Mouse (Mus musculus) CD4-positive, CD25-positive, alpha-beta regulatory T cell, adult 4 months (primary cell): Measurements from ENCODE around the gene Samd8. TPM values are rescaled to one million over a fixed set of nuclear protein-coding genes. Genes with fewer than 3 reads are reported as not detected.

Experiments used
- ATAC-seq: one replicate; pipeline ENCODE4 v1.8.0; 2017
- polyA plus RNA-seq, 2 experiments: library from polyadenylated mRNA; unstranded; fragments of 100-300 nt; shearing (Covaris generic); gene quantifications; one replicate each; pipeline ENCODE4 v1.2.1; 2017

Gene Samd8
- polyA plus RNA-seq, 2 experiments from 2014 or later = 4.2 to 4.8 TPM

DNA sequence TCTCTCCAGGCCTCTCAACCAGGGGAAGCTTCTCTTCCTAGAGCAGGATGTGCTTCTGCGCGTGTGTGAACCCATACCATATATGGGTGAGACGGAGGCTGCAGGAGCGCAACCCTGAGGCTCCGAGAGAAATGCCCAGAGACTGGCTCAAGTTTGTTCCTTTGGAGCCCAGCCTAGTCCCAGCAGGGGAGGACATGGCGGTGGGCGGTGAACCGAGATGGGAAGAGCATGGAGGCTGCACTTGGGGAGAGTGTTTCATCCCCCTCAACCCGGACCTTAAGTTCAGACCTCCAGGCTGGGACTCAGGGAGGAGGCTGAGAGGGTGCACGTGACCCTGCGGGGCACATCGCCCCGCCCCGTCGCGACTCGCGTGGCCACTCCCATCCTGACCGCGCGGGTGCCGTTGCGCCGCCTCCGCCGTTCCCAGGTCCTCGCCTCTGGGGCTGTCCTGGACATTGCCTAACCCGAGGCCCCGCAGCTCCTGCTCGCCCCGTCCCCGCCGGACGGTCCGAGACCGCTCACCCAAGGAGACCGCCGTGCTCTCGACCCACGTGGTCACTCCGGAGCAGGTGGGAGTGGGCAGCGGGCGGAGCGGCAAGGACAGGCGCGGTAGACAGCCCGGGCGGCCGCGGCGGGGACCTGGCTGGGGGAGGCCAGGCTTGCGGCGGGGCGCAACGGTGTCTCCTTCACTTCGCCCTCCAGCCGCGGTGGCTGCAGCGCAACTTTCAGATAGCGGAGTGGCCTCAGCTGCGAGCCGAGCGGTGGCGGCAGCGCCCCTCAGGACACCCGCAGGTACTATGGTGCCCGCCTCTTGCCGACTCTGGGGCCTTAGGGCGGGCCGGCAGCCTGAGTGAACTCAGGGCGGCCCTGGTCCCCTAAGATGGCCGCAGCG lies 80.8 kb downstream of the Samd8 start:
- peak; percentile 93 for ATAC-seq

DNA sequence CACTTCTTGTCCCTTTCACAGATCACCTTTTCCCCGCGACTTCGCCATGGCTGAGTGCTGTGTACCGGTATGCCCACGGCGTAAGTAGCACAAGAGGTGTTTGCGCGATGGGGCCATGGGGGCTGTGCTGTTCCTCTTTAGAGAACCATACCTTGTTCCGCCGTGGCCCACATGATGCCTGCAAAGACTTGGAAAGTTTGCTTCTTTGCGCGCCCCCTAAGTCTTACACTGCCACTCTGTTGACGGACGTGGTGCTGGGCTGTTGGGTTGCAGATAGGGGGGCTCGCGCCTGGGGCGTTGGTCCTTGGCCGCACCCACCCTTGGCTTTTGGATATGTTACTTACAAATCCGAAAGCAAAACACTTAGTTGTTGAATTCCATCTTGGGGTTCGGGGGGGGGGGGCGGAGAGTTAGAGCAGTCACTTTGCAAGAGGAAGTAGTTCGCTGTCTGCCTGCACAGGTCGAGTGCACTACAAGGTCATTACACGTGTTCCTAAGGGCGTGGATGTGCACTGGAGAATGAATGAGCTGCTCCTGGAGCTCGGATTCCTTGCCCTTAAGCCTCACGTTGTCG lies 81.6 kb downstream of the Samd8 start:
- peak; percentile 15 for ATAC-seq

DNA sequence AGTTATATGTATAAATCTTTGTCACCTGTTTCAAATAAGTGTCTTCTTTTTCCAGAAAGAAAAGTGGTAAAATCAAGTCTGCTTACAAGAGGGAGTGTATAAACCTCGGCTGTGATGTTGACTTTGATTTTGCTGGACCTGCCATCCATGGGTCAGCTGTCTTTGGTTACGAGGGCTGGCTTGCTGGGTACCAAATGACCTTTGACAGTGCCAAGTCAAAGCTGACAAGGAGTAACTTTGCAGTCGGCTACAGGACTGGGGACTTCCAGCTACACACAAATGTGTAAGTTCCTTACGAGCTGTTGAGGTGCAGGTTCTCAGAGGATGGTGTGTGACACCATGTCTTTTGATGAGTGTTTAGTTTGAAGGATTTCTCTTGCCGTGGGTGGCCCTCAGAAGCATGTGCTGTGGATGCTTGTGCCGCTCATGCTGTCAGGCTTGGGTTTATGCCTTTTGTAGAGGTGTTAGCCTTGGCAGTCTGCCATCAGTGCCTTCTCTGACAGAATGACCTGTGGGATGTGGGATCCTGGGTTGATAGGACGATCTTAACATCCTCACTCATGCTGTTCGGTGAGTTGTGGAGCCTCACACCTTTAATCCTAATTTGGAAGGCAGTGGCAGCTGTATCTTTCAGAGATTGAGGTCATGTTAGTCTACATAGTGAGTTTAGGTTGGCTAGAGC lies 88.1 kb downstream of the Samd8 start:
- ATAC-seq = no peak

DNA sequence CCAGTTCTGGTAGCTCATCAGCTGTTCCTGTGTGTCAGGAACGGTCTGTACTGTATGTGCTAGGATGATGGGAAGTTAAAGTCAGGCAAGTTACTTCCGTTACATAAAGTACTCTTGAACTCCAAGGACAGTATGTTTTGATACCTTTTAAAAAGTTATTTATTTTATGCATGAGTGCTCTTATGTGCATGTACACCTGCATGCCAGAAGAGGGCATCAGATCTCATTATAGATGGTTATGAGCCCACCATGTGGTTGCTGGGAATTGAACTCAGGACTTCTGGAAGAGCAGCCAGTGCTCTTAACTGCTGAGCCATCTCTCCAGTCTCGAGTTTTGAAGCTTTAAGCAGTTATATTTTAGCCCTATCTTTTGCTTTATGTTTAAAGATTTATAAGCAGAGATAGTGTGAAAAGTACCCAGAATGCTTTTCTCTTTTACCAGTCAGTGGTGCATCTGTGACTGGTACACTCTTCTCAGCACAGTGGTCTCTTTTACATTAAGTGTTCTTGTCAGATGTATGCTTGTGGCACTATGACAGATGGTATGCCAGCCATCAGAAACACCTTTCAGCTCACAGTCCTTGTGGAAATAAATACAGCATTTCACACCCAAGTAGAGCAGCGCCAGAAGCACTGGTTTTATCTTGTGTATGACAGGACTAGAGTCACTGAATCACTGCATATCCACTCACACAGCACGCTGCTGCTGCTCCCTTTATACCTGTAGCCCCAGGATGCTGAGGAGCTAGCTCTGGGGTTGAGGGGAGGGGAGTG lies 91.7 kb downstream of the Samd8 start:
- no peak for ATAC-seq

DNA sequence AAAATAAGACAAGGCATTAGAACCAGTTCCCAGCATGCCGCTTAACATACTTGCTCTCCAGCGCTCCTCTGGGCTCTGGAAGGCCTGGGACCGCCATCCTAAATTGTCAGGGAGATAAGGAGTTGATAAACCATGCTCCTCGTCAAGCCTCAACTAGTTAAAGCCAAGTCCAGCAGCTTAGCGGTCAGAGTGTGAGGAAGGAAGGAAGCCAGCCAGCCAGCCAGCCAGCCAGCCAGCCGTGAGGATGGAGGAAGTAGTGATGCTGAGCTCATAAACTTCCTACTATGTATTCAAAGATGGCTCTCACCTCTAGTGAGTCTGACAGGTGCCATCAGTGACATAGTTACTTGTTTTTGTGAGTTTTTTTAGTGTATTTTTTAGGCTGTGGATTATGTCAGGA lies 92.9 kb downstream of the Samd8 start:
- ATAC-seq = no peak

DNA sequence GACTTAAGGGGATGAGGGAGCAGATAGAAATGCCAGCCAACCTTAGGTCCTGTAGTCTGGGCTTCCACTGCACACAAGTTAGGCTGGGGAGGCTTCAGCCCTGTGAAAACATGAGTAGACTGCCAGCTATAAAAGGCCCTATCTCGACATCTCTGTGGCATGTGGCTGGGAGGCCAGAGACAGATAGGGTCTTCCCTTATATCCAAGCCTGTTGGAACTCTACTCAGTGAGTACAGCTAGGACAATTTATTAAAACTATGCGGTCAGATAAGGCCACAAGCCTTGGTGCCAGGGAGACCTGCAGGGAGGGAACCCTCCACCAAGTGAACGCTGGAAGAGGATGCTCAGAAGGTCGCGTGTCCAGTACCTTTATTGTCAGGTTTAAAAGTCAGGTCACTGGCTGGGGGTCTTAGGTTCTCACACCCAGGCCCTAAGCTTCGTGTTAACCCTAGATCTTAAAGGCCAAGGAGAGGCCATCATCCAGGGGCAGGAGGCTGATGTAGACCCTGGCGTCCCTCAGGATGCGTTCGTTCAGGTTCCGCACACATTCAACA lies 96.6 kb downstream of the Samd8 start:
- no peak for ATAC-seq

DNA sequence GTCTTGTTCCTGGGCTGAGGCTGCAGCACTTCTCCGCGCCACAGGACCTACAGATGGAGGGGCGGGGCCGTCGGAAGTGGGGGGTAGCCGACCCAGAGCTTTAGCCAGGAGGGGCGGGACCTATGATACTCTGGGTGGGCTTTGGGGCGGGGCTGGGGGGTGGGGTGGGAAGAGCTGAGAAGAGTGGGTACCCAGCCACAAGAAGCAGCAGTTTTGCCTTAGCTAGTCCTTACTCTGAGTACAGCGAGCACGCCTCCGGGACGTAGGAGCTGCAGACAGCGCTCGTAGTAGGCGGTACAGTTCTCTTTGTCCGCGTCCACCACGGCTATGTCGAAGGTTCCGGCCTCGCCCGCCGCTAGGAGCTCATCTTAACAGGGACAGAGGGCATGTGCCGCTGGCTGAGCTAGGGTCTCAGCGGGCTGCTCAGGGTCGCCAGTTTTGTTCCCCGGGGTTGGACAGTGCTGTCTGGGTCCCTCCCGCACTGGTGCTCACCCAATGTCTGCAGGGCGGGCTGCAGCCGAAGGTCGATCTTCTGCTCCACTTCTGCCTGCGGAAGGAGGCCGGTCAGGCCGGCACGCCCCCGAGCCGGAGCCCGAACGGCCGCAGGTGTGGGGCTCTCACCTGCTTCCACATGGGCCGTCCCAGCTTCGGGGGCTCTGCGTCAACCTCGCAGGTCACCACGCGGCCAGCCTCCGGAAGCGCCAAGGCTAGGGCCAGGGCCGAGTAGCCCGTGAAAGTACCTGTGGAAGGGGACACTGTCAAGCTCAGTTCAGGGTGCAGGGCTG lies 97.2 kb downstream of the Samd8 start:
- peak; percentile 10 for ATAC-seq

Other genes with a start within 250 kb of the Samd8 start
- gene Dupd1, start 36.0 kb upstream of the Samd8 start, polyA plus RNA-seq = not detected
- gene Dusp13, start 650 bp downstream of the Samd8 start, polyA plus RNA-seq = not detected
- 100 to 1,000 TPM; 239 to 241 TPM for gene Vdac2, start 74.7 kb downstream of the Samd8 start, polyA plus RNA-seq
- gene Comtd1, start 98.4 kb downstream of the Samd8 start, polyA plus RNA-seq = 10 to 100 TPM; 19.0 to 20.4 TPM
- gene Zfp503, start 239.1 kb downstream of the Samd8 start, polyA plus RNA-seq = not detected